Mouse (Mus musculus) embryonic fibroblast, embryonic 13.5 days (primary cell): Measurements from ENCODE around the gene Sebox. TPM values are rescaled to one million over a fixed set of nuclear protein-coding genes. Genes with fewer than 3 reads are reported as not detected.

Experiments used
- H3K27ac ChIP-seq: 2 replicates; pipeline ENCODE4 v1.5.1; 2012; ENCODE audit warnings: low read length, control low read depth, inconsistent platforms; ENCODE audit not compliant: insufficient read depth
- H3K4me1 ChIP-seq: 2 replicates; pipeline ENCODE4 v1.6.1; 2011; ENCODE audit warnings: low read length; ENCODE audit not compliant: control insufficient read depth, insufficient read depth
- H3K4me3 ChIP-seq: 2 replicates; pipeline ENCODE4 v1.5.1; 2011; ENCODE audit warnings: mild to moderate bottlenecking, control low read depth, low read length; ENCODE audit not compliant: insufficient read depth
- CTCF ChIP-seq: IDR thresholded peaks from 2 replicates; pipeline ENCODE4 v1.5.1; 2011; ENCODE audit warnings: mild to moderate bottlenecking, control low read depth, low read length, moderate library complexity, borderline replicate concordance; ENCODE audit not compliant: insufficient read depth
- POLR2A ChIP-seq: IDR thresholded peaks from 2 replicates; pipeline ENCODE4 v1.6.1; 2011; ENCODE audit warnings: low read depth, mild to moderate bottlenecking, control low read depth, low read length, moderate library complexity
- polyA plus RNA-seq: library from polyadenylated mRNA; stranded (reverse); fragments of >200 nt; gene quantifications from 2 replicates; pipeline ENCODE4 v1.2.4, GENCODE M21; 2011; ENCODE audit warnings: low read depth; ENCODE audit not compliant: missing spikeins, insufficient read length

Sebox gene
- polyA plus RNA-seq, 1 experiment = not detected

DNA sequence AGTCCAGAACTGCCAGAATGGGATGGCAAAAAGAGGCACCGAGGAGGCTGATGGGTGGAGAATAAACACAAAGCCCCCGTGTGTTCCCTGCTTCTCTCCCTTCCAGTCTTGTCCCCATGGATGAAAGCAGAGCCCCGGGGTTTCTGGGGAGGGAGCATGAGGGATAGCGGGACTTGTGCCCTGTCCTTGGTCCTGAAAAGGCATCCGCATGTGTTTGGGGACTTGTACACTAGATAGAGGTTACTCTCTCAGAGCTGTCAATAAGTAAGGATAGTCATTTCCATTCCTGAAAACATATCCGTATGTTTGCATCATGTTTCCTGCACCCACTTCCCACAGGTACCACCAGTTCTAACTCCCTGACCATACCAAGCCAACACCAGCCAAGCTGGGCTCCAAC lies 7.3 kb upstream of the Sebox start:
- no peak for TF ChIP-seq POLR2A
- no peak for TF ChIP-seq CTCF
- Histone ChIP-seq H3K27ac (no peak overlapping the region), H3K4me3 (no peak overlapping the region), H3K4me1 (no peaks in the 10 kb centered on the region)

DNA sequence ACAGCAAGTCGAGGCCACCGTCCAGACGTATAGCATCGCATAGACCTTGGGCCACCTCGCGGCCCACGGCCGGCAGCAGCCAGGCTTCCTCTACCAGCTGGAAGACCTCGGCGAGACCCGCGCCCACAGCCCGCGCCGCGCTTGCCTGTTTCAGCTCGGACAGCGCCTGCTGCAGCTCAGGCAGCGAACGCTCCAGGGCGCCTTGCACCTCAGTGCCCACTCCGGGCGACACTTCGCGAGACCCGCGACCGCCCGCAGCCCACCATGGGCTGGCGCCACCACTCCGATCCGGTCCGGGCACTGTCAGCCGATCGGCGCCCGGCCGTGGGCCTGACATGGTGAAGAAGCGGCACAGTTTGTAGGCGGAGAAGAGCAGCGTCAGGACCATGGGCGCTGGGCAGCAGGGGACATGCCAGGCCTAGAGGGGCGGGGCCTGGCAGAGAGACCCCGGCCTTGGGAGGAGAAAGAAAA lies 6.1 kb upstream of the Sebox start:
- TF ChIP-seq POLR2A (no peak), CTCF (no peak)
- Histone ChIP-seq H3K4me1 (no peaks in the 10 kb centered on the region), H3K27ac (no peak overlapping the region), H3K4me3 (peak overlapping the region; percentile 43)

DNA sequence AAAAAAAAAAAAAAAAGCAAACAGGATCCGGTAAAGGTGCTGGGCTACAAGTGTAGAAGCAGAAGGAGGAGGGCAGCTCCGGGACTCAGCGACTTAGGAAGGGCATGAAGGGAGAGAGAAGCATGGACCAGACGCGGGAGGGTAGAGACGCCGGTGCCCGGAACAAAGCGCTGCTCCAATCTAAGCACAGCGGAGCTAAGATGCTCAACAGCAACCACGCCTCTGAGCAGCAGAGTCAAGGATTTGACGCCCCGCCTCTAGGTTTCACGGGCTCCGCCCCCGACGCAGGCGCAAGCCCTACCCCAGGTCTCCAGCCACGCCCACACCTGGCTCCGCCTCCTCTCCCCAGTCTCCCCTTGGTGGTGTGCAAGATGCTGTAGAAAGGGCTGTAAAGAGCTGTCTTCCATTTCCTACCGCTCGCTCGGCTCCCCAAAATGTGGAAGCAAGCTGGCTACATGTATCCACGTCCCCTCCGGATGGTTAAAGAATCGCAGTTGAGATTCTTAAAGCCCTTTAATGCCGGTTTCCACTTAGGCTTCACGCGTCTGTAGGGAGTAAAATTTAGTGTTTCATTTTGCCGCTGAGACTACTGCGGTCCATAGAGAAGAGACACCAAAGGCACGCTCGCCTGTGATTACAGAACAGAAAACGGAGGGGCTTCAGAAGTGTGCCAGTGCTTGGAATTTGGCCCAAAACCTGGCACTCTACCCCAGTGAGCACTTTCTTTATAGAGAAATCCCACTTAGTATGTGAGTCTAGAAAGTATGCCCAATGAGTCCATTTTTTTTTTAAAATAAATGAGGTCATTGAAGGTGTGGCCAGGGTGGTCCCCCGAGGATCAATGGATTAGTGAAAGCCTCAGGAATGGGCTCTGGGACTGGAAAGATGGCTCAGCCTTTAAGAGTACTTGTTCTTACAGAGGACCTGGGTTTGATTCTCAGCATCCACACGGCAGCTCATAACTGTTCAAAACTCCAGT lies 5.4 kb upstream of the Sebox start, which contains the start of gene Sarm1:
Gene Sarm1 (minus strand): TSS at position 211 of the 979 bp plus-strand sequence.
- Histone ChIP-seq H3K27ac (no peak within 1 kb of the TSS), H3K4me3 (peak within 1 kb of the TSS; percentile 51), H3K4me1 (no peaks in the 10 kb centered on the region)
- TF ChIP-seq CTCF (no peak), POLR2A (peak; percentile 67; the same call in 1 of the 2 replicates)

- no peak within 1 kb of the TSS for H3K27ac ChIP-seq
- no peaks in the 10 kb centered on the region for H3K4me1 ChIP-seq
- TF ChIP-seq CTCF (no peak), POLR2A (no peak)
- peak within 1 kb of the TSS; percentile 51 for H3K4me3 ChIP-seq
Observed at GRCm38 (mm10) chr11:78499004-78499403, 4.2 kb upstream of the Sebox start, which contains the start of gene Vtn. Vtn (plus strand) TSS chr11:78499091.

DNA sequence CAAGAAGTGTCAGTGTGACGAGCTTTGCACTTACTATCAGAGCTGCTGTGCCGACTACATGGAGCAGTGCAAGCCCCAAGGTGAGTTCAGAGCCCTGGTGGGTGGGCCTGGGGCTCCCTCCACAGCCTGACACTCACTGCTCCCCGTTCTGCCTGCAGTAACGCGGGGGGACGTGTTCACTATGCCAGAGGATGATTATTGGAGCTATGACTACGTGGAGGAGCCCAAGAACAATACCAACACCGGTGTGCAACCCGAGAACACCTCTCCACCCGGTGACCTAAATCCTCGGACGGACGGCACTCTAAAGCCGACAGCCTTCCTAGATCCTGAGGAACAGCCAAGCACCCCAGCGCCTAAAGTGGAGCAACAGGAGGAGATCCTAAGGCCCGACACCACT lies 3.7 kb upstream of the Sebox start:
- Histone ChIP-seq H3K4me1 (no peaks in the 10 kb centered on the region), H3K4me3 (no peak overlapping the region), H3K27ac (no peak overlapping the region)
- TF ChIP-seq CTCF (no peak), POLR2A (no peak)

GRCm38 (mm10) chr11:78500623-78501202 lies 2.5 kb upstream of the Sebox start:
- TF ChIP-seq CTCF (no peak), POLR2A (no peak)
- Histone ChIP-seq H3K27ac (no peak overlapping the region), H3K4me1 (no peaks in the 10 kb centered on the region), H3K4me3 (no peak overlapping the region)

GRCm38 (mm10) chr11:78501529-78501928 lies 1.7 kb upstream of the Sebox start:
- TF ChIP-seq POLR2A (no peak), CTCF (no peak)
- no peak overlapping the region for H3K27ac ChIP-seq
- H3K4me1 ChIP-seq = no peaks in the 10 kb centered on the region
- H3K4me3 ChIP-seq = no peak overlapping the region

GRCm38 (mm10) chr11:78505430-78505829 lies 2.2 kb downstream of the Sebox start:
- H3K4me1 ChIP-seq = no peaks in the 10 kb centered on the region
- H3K4me3 ChIP-seq = no peak overlapping the region
- TF ChIP-seq CTCF (no peak), POLR2A (no peak)
- no peak overlapping the region for H3K27ac ChIP-seq

GRCm38 (mm10) chr11:78509148-78509547 lies 5.9 kb downstream of the Sebox start:
- Histone ChIP-seq H3K4me1 (peaks cover 5% of the 10 kb centered on the region), H3K4me3 (no peak overlapping the region), H3K27ac (no peak overlapping the region)
- TF ChIP-seq CTCF (peak; percentile 20; the same call in 1 of the 2 replicates), POLR2A (no peak)
